Mouse (Mus musculus) thymus, adult 2 months (tissue): ENCODE measurements around the gene Hsp90ab1. TPM values are rescaled to one million over a fixed set of nuclear protein-coding genes. Genes with fewer than 3 reads are reported as not detected.

Experiments
- DNase-seq: peaks from one replicate; pipeline ENCODE4 v3.0.0; 2021
- H3K27ac ChIP-seq: fragments of 200-500 bp; 2 replicates; pipeline ENCODE4 v1.5.1; 2012; ENCODE audit warnings: low read length, control low read depth; ENCODE audit not compliant: control insufficient read depth, insufficient read depth
- H3K27me3 ChIP-seq: fragments of 200-500 bp; 2 replicates; pipeline ENCODE4 v1.6.1; 2012; ENCODE audit warnings: mild to moderate bottlenecking, low read length, moderate library complexity, mixed read lengths; ENCODE audit not compliant: control insufficient read depth, insufficient read depth
- H3K36me3 ChIP-seq: fragments of 200-500 bp; 2 replicates; pipeline ENCODE4 v1.6.1; 2012; ENCODE audit warnings: mild to moderate bottlenecking, low read length, moderate library complexity; ENCODE audit not compliant: control insufficient read depth, insufficient read depth
- H3K4me1 ChIP-seq: fragments of 200-500 bp; replicated peaks from 2 replicates; pipeline ENCODE4 v1.6.1; 2012; ENCODE audit warnings: low read length; ENCODE audit not compliant: control insufficient read depth, insufficient read depth
- H3K4me3 ChIP-seq: fragments of 200-500 bp; 2 replicates; pipeline ENCODE4 v1.5.1; 2012; ENCODE audit warnings: mild to moderate bottlenecking, low read length, control low read depth, moderate library complexity; ENCODE audit not compliant: control insufficient read depth, insufficient read depth
- CTCF ChIP-seq: fragments of 200-500 bp; IDR thresholded peaks from 2 replicates; pipeline ENCODE4 v1.5.1; 2012; ENCODE audit warnings: mild to moderate bottlenecking, control low read depth, low read length, moderate library complexity, borderline replicate concordance; ENCODE audit not compliant: control insufficient read depth, poor library complexity, insufficient read depth; ENCODE audit errors: extremely low read depth
- POLR2A ChIP-seq: fragments of 200-500 bp; IDR thresholded peaks from 2 replicates; pipeline ENCODE4 v1.6.1; 2012; ENCODE audit warnings: mild to moderate bottlenecking, low read length, control low read depth, moderate library complexity; ENCODE audit not compliant: control insufficient read depth, poor library complexity, insufficient read depth; ENCODE audit errors: extremely low read depth
- WGBS: fragments of 180-500 bp; shearing (Covaris S2); methylation state at CpG from one replicate; pipeline ENCODE4 v1.1.7; 2018; 5-methylcytosine and 5-hydroxymethylcytosine counted together
- polyA plus RNA-seq: library from polyadenylated mRNA; depleted of rRNA; stranded (reverse); fragments of >200 nt; gene quantifications from 2 replicates; pipeline ENCODE4 v1.2.3, GENCODE M21; 2012

The Hsp90ab1 gene
- polyA plus RNA-seq, 1 experiment: 455 TPM

GRCm38 (mm10) chr17:45549617-45550181, 23.4 kb downstream of the Hsp90ab1 start, which contains the start of gene Tmem151b:
Gene Tmem151b, minus strand, starts transcription at chr17:45549677.
- Histone ChIP-seq H3K4me3 (peak within 1 kb of the TSS; percentile 66), H3K36me3 (no peaks in the 10 kb centered on the region; the same call in 1 of the 2 replicates), H3K4me1 (peaks cover 26% of the 10 kb centered on the region), H3K27ac (no peak within 1 kb of the TSS; the same call in 1 of the 2 replicates), H3K27me3 (no peaks in the 10 kb centered on the region)
- DNase-seq: peak; percentile 56
- TF ChIP-seq POLR2A (no peak), CTCF (no peak)
- 4% methylated on average over 28 of the region's 29 CpGs for WGBS

- WGBS: 5% methylated on average over 60 of the region's 68 CpGs
- TF ChIP-seq POLR2A (no peak), CTCF (no peak)
- Histone ChIP-seq H3K4me3 (peak overlapping the region; percentile 66), H3K36me3 (no peaks in the 10 kb centered on the region; the same call in 1 of the 2 replicates), H3K4me1 (peaks cover 32% of the 10 kb centered on the region), H3K27me3 (no peaks in the 10 kb centered on the region), H3K27ac (no peak overlapping the region)
- peak; percentile 63 for DNase-seq
Observed at GRCm38 (mm10) chr17:45548541-45549512, 24.2 kb downstream of the Hsp90ab1 start.

GRCm38 (mm10) chr17:45547461-45548190, 25.4 kb downstream of the Hsp90ab1 start:
- Histone ChIP-seq H3K4me1 (peaks cover 32% of the 10 kb centered on the region), H3K4me3 (no peak overlapping the region), H3K27ac (no peak overlapping the region), H3K36me3 (no peaks in the 10 kb centered on the region; the same call in 1 of the 2 replicates), H3K27me3 (no peaks in the 10 kb centered on the region)
- TF ChIP-seq CTCF (no peak), POLR2A (no peak)
- DNase-seq: no peak
- WGBS: 96% methylated on average over 5 of the region's 5 CpGs

- Histone ChIP-seq H3K27me3 (no peaks in the 10 kb centered on the region), H3K4me3 (no peak overlapping the region), H3K4me1 (peaks cover 31% of the 10 kb centered on the region), H3K36me3 (no peaks in the 10 kb centered on the region; the same call in 1 of the 2 replicates), H3K27ac (no peak overlapping the region)
- WGBS: 94% methylated on average over 16 of the region's 16 CpGs
- no peak for DNase-seq
- TF ChIP-seq CTCF (no peak), POLR2A (no peak)
Observed at GRCm38 (mm10) chr17:45546941-45547340, 26.1 kb downstream of the Hsp90ab1 start.

- no peak for DNase-seq
- Histone ChIP-seq H3K36me3 (no peaks in the 10 kb centered on the region; the same call in 1 of the 2 replicates), H3K4me3 (no peak overlapping the region), H3K4me1 (peaks cover 26% of the 10 kb centered on the region), H3K27ac (no peak overlapping the region), H3K27me3 (no peaks in the 10 kb centered on the region)
- WGBS: 45% methylated on average over 74 of the region's 74 CpGs
- TF ChIP-seq POLR2A (no peak), CTCF (no peak)
Observed at GRCm38 (mm10) chr17:45545278-45545961, 27.7 kb downstream of the Hsp90ab1 start.

GRCm38 (mm10) chr17:45544873-45545277, 28.2 kb downstream of the Hsp90ab1 start:
- no peaks in the 10 kb centered on the region; the same call in 1 of the 2 replicates for H3K36me3 ChIP-seq
- H3K27me3 ChIP-seq: no peaks in the 10 kb centered on the region
- H3K4me3 ChIP-seq: no peak overlapping the region
- TF ChIP-seq POLR2A: no peak
- TF ChIP-seq CTCF: no peak
- no peak overlapping the region for H3K27ac ChIP-seq
- DNase-seq: no peak
- WGBS: 55% methylated on average over 46 of the region's 46 CpGs
- peaks cover 25% of the 10 kb centered on the region for H3K4me1 ChIP-seq
